Mouse (Mus musculus) thymus, adult 2 months (tissue): ENCODE measurements at regions not wholly inside any gene's neighbourhood (a gene's known extent, or its start where the extent isn't known, plus 50 kb on each side); places are given as distances from the start of the nearest gene placed in this dataset.

Source experiments
- CTCF ChIP-seq: fragments of 200-500 bp; IDR thresholded peaks from 2 replicates; pipeline ENCODE4 v1.5.1; 2012; ENCODE audit warnings: mild to moderate bottlenecking, control low read depth, low read length, moderate library complexity, borderline replicate concordance; ENCODE audit not compliant: control insufficient read depth, poor library complexity, insufficient read depth; ENCODE audit errors: extremely low read depth
- POLR2A ChIP-seq: fragments of 200-500 bp; IDR thresholded peaks from 2 replicates; pipeline ENCODE4 v1.6.1; 2012; ENCODE audit warnings: mild to moderate bottlenecking, low read length, control low read depth, moderate library complexity; ENCODE audit not compliant: control insufficient read depth, poor library complexity, insufficient read depth; ENCODE audit errors: extremely low read depth

- TF ChIP-seq CTCF (no peak), POLR2A (no peak)
Observed at GRCm38 (mm10) chr16:76855797-76856196, 157.7 kb upstream of the Usp25 start.
